Mouse (Mus musculus): ENCODE data around the gene Dars. TPM values are rescaled to one million over a fixed set of nuclear protein-coding genes. Genes with fewer than 3 reads are reported as not detected.

Gene Dars
- polyA plus RNA-seq, 1 experiment from 2014 or later: 136 TPM

DNA sequence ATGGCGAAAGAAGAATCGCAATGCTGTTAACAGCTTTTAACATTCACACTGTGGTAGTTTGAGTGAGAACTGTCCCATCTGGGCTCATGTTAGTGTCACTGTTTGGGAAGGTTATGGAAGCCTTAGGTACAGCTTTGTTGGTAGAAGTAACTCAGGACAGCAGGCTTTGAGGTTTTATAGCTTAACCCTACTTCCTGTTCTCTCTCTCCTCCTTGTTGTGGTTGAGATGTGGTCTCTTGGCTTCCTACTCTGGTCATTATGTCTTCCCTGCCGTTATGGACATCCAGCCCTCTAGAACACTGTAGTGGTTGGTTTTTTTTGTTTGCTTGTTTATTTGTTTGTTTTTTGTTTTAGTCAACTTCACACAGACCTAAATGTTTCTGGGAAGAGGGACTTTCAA lies 18.8 kb upstream of the Dars start:
- Histone ChIP-seq H3K9ac (replicated peaks; ENCODE audit: low read depth, low read length) (no peak overlapping the region), H3K9me3 (ENCODE audit: control insufficient read depth, low read length) (no peaks in the 10 kb centered on the region), H3K36me3 (ENCODE audit: control insufficient read depth, insufficient read depth) (no peaks in the 10 kb centered on the region), H3K4me3 (replicated peaks; ENCODE audit: low read length) (no peak overlapping the region), H3K27ac (ENCODE audit: low read length) (no peak overlapping the region), H3K4me1 (replicated peaks; ENCODE audit: control insufficient read depth, insufficient read depth, low read length) (0 out of 2 replicates have a peak, but pooled peaks cover 3% of the 10 kb centered on the region), H3K27me3 (replicated peaks; ENCODE audit: control insufficient read depth, insufficient read depth, low read length) (no peaks in the 10 kb centered on the region), H3K4me2 (ENCODE audit: low read length) (no peak overlapping the region)
- 98% methylated on average over 3 of the region's 3 CpGs for WGBS
- ATAC-seq: no peak

DNA sequence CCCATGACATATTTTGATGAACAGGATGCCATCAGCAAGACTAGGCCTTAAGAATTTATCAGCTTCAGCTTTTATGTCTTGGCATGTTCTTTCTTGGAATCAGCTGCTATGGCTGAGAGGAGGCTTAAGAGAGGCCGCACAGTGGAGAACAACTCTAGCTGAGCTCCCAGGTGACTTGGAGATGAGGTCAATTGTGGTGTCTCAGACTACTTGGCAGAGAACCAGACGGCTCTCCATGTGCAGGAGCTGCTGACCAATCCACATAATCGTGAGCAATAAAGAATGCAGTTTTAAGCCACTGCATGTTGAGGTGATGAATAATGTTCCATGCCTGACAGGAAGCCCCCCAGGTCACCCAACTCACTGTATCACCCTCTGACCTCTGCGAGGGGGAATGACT lies 18.4 kb upstream of the Dars start:
- ATAC-seq: no peak
- WGBS: 84% methylated on average over 4 of the region's 4 CpGs
- H3K27me3 ChIP-seq (replicated peaks; ENCODE audit: control insufficient read depth, insufficient read depth, low read length): no peaks in the 10 kb centered on the region
- no peaks in the 10 kb centered on the region for H3K4me1 ChIP-seq (replicated peaks; ENCODE audit: control insufficient read depth, insufficient read depth, low read length)
- no peaks in the 10 kb centered on the region for H3K9me3 ChIP-seq (ENCODE audit: control insufficient read depth, low read length)
- H3K27ac ChIP-seq (ENCODE audit: low read length): no peak overlapping the region
- no peak overlapping the region for H3K9ac ChIP-seq (replicated peaks; ENCODE audit: low read depth, low read length)
- H3K4me2 ChIP-seq (ENCODE audit: low read length): no peak overlapping the region
- H3K4me3 ChIP-seq (replicated peaks; ENCODE audit: low read length): no peak overlapping the region
- H3K36me3 ChIP-seq (ENCODE audit: control insufficient read depth, insufficient read depth): no peaks in the 10 kb centered on the region

DNA sequence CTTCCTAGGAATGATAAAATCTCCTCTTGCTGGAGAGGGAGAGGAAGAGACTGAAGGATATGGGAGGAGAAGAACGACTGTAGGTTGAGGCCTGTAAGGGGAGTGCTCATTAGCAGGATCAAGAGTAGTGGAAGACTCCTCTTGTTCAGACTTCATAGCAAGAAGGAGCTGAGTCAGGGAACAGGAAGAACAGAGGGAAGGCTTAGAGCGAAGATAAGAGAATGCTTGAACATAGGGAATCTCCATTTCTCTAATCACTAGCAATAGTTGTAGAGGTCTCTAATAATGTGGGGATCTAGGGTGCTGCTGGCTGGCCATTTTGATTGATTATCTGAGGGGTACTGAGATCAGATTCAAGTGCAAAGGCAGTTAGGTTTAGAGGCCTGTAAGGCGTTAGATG lies 7.8 kb upstream of the Dars start:
- Histone ChIP-seq H3K9me3 (ENCODE audit: control insufficient read depth, low read length) (no peaks in the 10 kb centered on the region), H3K27me3 (replicated peaks; ENCODE audit: control insufficient read depth, insufficient read depth, low read length) (no peaks in the 10 kb centered on the region), H3K9ac (replicated peaks; ENCODE audit: low read depth, low read length) (no peak overlapping the region), H3K36me3 (ENCODE audit: control insufficient read depth, insufficient read depth) (no peaks in the 10 kb centered on the region), H3K4me2 (ENCODE audit: low read length) (no peak overlapping the region), H3K27ac (ENCODE audit: low read length) (no peak overlapping the region), H3K4me1 (replicated peaks; ENCODE audit: control insufficient read depth, insufficient read depth, low read length) (no peaks in the 10 kb centered on the region), H3K4me3 (replicated peaks; ENCODE audit: low read length) (no peak overlapping the region)
- 88% methylated on average over 3 of the region's 3 CpGs for WGBS
- ATAC-seq: no peak

- peak overlapping the region; percentile 69 for H3K4me3 ChIP-seq (replicated peaks; ENCODE audit: low read length)
- H3K4me2 ChIP-seq (ENCODE audit: low read length): peak overlapping the region; percentile 68
- 36% methylated on average over 5 of the region's 5 CpGs for WGBS
- no peaks in the 10 kb centered on the region for H3K36me3 ChIP-seq (ENCODE audit: control insufficient read depth, insufficient read depth)
- H3K4me1 ChIP-seq (replicated peaks; ENCODE audit: control insufficient read depth, insufficient read depth, low read length): no peaks in the 10 kb centered on the region
- peak; percentile 19; the same call in 1 of the 2 replicates for ATAC-seq
- peak overlapping the region; percentile 88; the same call in 1 of the 2 replicates for H3K9ac ChIP-seq (replicated peaks; ENCODE audit: low read depth, low read length)
- H3K27ac ChIP-seq (ENCODE audit: low read length): no peak overlapping the region
- no peaks in the 10 kb centered on the region for H3K27me3 ChIP-seq (replicated peaks; ENCODE audit: control insufficient read depth, insufficient read depth, low read length)
- no peaks in the 10 kb centered on the region for H3K9me3 ChIP-seq (ENCODE audit: control insufficient read depth, low read length)
Observed at GRCm38 (mm10) chr1:128417533-128417888, 343 bp upstream of the Dars start.

DNA sequence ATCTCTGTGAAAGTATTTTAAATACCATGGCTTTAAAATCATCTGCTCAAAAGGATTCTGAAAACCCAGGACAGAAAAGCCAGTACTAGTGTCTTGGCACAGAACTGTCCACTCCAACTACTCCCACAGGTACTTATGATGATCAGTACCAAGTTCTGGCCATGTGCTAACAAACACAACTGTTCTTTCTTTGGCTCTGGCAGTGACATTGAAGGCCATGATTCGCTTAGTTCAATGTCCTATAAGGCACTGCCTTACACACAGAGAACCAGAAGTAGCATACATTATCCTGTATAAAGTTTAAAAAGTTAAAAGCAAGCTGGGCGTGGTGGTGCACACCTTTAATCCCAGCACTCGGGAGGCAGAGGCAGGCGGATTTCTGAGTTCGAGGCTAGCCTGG lies 6.0 kb downstream of the Dars start:
- Histone ChIP-seq H3K9ac (replicated peaks; ENCODE audit: low read depth, low read length) (no peak overlapping the region), H3K36me3 (ENCODE audit: control insufficient read depth, insufficient read depth) (peaks cover 4% of the 10 kb centered on the region; the same call in 1 of the 2 replicates), H3K4me3 (replicated peaks; ENCODE audit: low read length) (no peak overlapping the region), H3K4me2 (ENCODE audit: low read length) (no peak overlapping the region), H3K27me3 (replicated peaks; ENCODE audit: control insufficient read depth, insufficient read depth, low read length) (no peaks in the 10 kb centered on the region), H3K4me1 (replicated peaks; ENCODE audit: control insufficient read depth, insufficient read depth, low read length) (no peaks in the 10 kb centered on the region), H3K9me3 (ENCODE audit: control insufficient read depth, low read length) (no peaks in the 10 kb centered on the region), H3K27ac (ENCODE audit: low read length) (no peak overlapping the region)
- no peak for ATAC-seq
- over 99% methylated on average over 5 of the region's 5 CpGs for WGBS

GRCm38 (mm10) chr1:128406846-128407245 lies 10.3 kb downstream of the Dars start:
- no peak for ATAC-seq
- peaks cover 2% of the 10 kb centered on the region; the same call in 1 of the 2 replicates for H3K36me3 ChIP-seq (ENCODE audit: control insufficient read depth, insufficient read depth)
- no peaks in the 10 kb centered on the region for H3K9me3 ChIP-seq (ENCODE audit: control insufficient read depth, low read length)
- WGBS: 2% methylated on average over 1 of the region's 1 CpGs
- H3K4me3 ChIP-seq (replicated peaks; ENCODE audit: low read length): no peak overlapping the region
- H3K4me1 ChIP-seq (replicated peaks; ENCODE audit: control insufficient read depth, insufficient read depth, low read length): peaks cover 7% of the 10 kb centered on the region
- H3K27ac ChIP-seq (ENCODE audit: low read length): no peak overlapping the region
- no peak overlapping the region for H3K9ac ChIP-seq (replicated peaks; ENCODE audit: low read depth, low read length)
- H3K27me3 ChIP-seq (replicated peaks; ENCODE audit: control insufficient read depth, insufficient read depth, low read length): no peaks in the 10 kb centered on the region
- H3K4me2 ChIP-seq (ENCODE audit: low read length): no peak overlapping the region

GRCm38 (mm10) chr1:128405675-128406074 lies 11.5 kb downstream of the Dars start:
- WGBS: 7% methylated on average over 1 of the region's 1 CpGs
- peaks cover 2% of the 10 kb centered on the region; the same call in 1 of the 2 replicates for H3K36me3 ChIP-seq (ENCODE audit: control insufficient read depth, insufficient read depth)
- H3K4me1 ChIP-seq (replicated peaks; ENCODE audit: control insufficient read depth, insufficient read depth, low read length): peaks cover 11% of the 10 kb centered on the region
- H3K9me3 ChIP-seq (ENCODE audit: control insufficient read depth, low read length): no peaks in the 10 kb centered on the region
- no peak overlapping the region for H3K4me3 ChIP-seq (replicated peaks; ENCODE audit: low read length)
- peak overlapping the region; percentile 24; the same call in 1 of the 2 replicates for H3K27ac ChIP-seq (ENCODE audit: low read length)
- H3K27me3 ChIP-seq (replicated peaks; ENCODE audit: control insufficient read depth, insufficient read depth, low read length): no peaks in the 10 kb centered on the region
- H3K4me2 ChIP-seq (ENCODE audit: low read length): no peak overlapping the region
- ATAC-seq: peak; percentile 58
- H3K9ac ChIP-seq (replicated peaks; ENCODE audit: low read depth, low read length): no peak overlapping the region

DNA sequence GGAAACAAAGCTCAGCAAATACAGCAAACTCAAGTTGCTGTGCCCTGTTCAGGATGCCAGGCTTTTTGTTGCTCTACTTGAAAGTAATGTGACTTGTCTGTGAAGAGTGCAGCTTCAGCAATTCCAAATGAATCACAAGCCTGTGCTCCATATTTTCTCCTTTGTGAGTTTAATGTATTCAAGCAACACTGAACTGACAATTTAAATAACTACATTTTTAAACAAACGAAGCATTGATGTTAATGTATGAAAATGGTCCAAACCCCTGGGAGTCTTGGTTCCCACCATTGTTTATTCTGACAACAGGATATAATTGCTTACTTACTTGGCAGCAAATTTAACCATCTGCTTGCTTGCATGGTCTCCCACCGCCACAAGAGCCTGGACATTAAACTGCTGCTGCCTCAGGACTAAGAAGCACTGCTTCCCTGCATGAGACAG lies 12.1 kb downstream of the Dars start:
- Histone ChIP-seq H3K4me1 (replicated peaks; ENCODE audit: control insufficient read depth, insufficient read depth, low read length) (peaks cover 15% of the 10 kb centered on the region), H3K4me2 (ENCODE audit: low read length) (no peak overlapping the region), H3K4me3 (replicated peaks; ENCODE audit: low read length) (no peak overlapping the region), H3K9ac (replicated peaks; ENCODE audit: low read depth, low read length) (no peak overlapping the region), H3K27me3 (replicated peaks; ENCODE audit: control insufficient read depth, insufficient read depth, low read length) (no peaks in the 10 kb centered on the region), H3K9me3 (ENCODE audit: control insufficient read depth, low read length) (no peaks in the 10 kb centered on the region), H3K27ac (ENCODE audit: low read length) (peak overlapping the region; percentile 67), H3K36me3 (ENCODE audit: control insufficient read depth, insufficient read depth) (peaks cover 1% of the 10 kb centered on the region; the same call in 1 of the 2 replicates)
- peak; percentile 94 for ATAC-seq
- WGBS: 2% methylated on average over 2 of the region's 2 CpGs

DNA sequence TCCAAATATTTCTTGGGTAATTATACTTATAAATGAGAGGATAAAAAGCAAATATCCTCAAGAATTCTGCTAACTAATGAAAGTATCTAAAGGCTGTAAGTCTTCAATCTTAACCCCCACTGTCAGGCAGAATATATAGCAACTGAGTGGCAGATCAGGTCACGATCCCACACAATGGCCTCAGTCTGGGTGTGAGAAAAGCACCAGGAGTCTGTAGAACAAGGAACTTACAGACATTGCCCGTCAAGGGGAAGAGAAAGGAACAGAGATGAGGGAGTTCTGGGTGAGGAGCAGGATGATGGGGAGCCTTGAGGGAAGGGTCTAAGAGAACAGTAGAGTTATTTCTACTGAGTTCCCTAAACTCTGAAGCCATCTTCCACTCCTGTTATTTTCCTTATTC lies 16.2 kb downstream of the Dars start:
- Histone ChIP-seq H3K36me3 (ENCODE audit: control insufficient read depth, insufficient read depth) (no peaks in the 10 kb centered on the region; the same call in 1 of the 2 replicates), H3K27me3 (replicated peaks; ENCODE audit: control insufficient read depth, insufficient read depth, low read length) (no peaks in the 10 kb centered on the region), H3K4me1 (replicated peaks; ENCODE audit: control insufficient read depth, insufficient read depth, low read length) (peaks cover 19% of the 10 kb centered on the region), H3K9ac (replicated peaks; ENCODE audit: low read depth, low read length) (no peak overlapping the region), H3K27ac (ENCODE audit: low read length) (peak overlapping the region; percentile 49), H3K4me3 (replicated peaks; ENCODE audit: low read length) (no peak overlapping the region), H3K4me2 (ENCODE audit: low read length) (no peak overlapping the region), H3K9me3 (ENCODE audit: control insufficient read depth, low read length) (no peaks in the 10 kb centered on the region)
- no peak for ATAC-seq
- 11% methylated on average over 2 of the region's 2 CpGs for WGBS
